Mouse (Mus musculus) right cerebral cortex, adult 18-20 months (tissue): ENCODE data around the gene Gon7.

Source experiments
- DNase-seq: peaks from one replicate; pipeline ENCODE4 v3.0.0; 2022; ENCODE audit warnings: mixed read lengths

Gon7 gene

GRCm38 (mm10) chr12:102742056-102742455 lies 15.5 kb downstream of the Gon7 start:
- DNase-seq, result no peak

GRCm38 (mm10) chr12:102740285-102740684 lies 17.3 kb downstream of the Gon7 start:
- no peak for DNase-seq

GRCm38 (mm10) chr12:102739096-102739495 lies 18.5 kb downstream of the Gon7 start:
- no peak for DNase-seq

- DNase-seq, result peak; percentile 37
Measured at GRCm38 (mm10) chr12:102733381-102733780, 24.2 kb downstream of the Gon7 start.

GRCm38 (mm10) chr12:102730798-102731619 lies 26.6 kb downstream of the Gon7 start:
- DNase-seq, result no peak

GRCm38 (mm10) chr12:102729855-102730797 lies 27.5 kb downstream of the Gon7 start:
- DNase-seq, result peak; percentile 78

- no peak for DNase-seq
Measured at GRCm38 (mm10) chr12:102725761-102726175, 31.8 kb downstream of the Gon7 start.

GRCm38 (mm10) chr12:102725146-102725545 lies 32.5 kb downstream of the Gon7 start:
- no peak for DNase-seq

- DNase-seq, result peak; percentile 71
Measured at GRCm38 (mm10) chr12:102723861-102724260, 33.7 kb downstream of the Gon7 start.

GRCm38 (mm10) chr12:102722966-102723365 lies 34.6 kb downstream of the Gon7 start:
- DNase-seq, result no peak

GRCm38 (mm10) chr12:102722451-102722850 lies 35.2 kb downstream of the Gon7 start:
- no peak for DNase-seq

- DNase-seq, result no peak
Measured at GRCm38 (mm10) chr12:102719552-102720315, 37.9 kb downstream of the Gon7 start.

- no peak for DNase-seq
Measured at GRCm38 (mm10) chr12:102714654-102715395, 42.8 kb downstream of the Gon7 start.

- no peak for DNase-seq
Measured at GRCm38 (mm10) chr12:102714116-102714515, 43.5 kb downstream of the Gon7 start.

- DNase-seq, result no peak
Measured at GRCm38 (mm10) chr12:102713153-102713865, 44.3 kb downstream of the Gon7 start.

- DNase-seq, result no peak
Measured at GRCm38 (mm10) chr12:102710851-102711375, 46.7 kb downstream of the Gon7 start.

- DNase-seq, result no peak
Measured at GRCm38 (mm10) chr12:102709896-102710295, 47.7 kb downstream of the Gon7 start.

- DNase-seq, result no peak
Measured at GRCm38 (mm10) chr12:102708220-102708619, 49.4 kb downstream of the Gon7 start.

GRCm38 (mm10) chr12:102706833-102707463 lies 50.7 kb downstream of the Gon7 start:
- peak; percentile 1 for DNase-seq

GRCm38 (mm10) chr12:102705906-102706640 lies 51.5 kb downstream of the Gon7 start:
- peak; percentile 29 for DNase-seq
